Mouse (Mus musculus): ENCODE measurements around the gene Rbm44. TPM values are rescaled to one million over a fixed set of nuclear protein-coding genes. Genes with fewer than 3 reads are reported as not detected.

Rbm44 gene
- polyA plus RNA-seq, 1 experiment: 0.07 TPM

DNA sequence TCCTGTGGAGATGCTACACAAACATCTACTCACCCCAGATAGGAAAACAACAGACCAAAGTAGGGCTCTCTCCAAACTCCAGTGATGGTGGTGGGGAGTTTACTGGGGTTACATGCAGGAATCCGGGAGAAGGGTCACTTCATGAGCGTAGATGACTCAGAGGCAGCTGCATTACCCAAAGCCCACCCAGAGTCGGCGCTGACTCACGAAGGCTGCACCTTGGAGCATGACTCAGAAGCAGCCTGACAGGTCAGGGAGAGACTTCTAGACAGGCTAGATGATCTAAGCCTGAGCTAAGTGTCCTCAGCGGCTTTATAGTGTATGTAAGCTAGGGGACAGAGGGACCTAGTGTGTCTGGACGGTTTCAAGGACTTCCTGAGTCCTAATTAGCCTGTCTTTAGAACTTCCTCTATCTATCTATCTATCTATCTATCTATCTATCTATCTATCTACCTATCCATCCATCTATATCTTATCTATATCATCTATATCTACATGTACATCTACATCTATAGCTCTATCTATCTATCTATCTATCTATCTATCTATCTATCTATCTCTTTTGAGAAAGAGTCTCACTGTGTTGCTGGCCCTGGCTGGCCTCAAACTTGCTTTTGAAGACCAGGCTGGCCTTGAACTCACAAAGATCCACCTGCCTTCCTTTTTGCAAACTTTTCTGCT lies 74.9 kb downstream of the Rbm44 start:
- TF ChIP-seq FLI1 (IDR thresholded peaks at IDR 0.05; ENCODE audit: low read length) (no peak), GATA1 (IDR thresholded peaks at IDR 0.05; ENCODE audit: borderline replicate concordance, low read length) (no peak)
- H3K4me1 ChIP-seq: peaks cover 65% of the 10 kb centered on the region
- no peaks in the 10 kb centered on the region for H3K9me3 ChIP-seq
- H3K36me3 ChIP-seq (replicated peaks; ENCODE audit: low read length): peaks cover 12% of the 10 kb centered on the region
- no peak overlapping the region for H3K4me3 ChIP-seq (replicated peaks)
- H3K27me3 ChIP-seq (replicated peaks): peaks cover 24% of the 10 kb centered on the region

GRCm38 (mm10) chr1:91220322-91220672 lies 75.4 kb downstream of the Rbm44 start:
- Histone ChIP-seq H3K4me3 (replicated peaks) (no peak overlapping the region), H3K27me3 (replicated peaks) (peaks cover 25% of the 10 kb centered on the region), H3K4me1 (peaks cover 59% of the 10 kb centered on the region), H3K36me3 (replicated peaks; ENCODE audit: low read length) (peaks cover 12% of the 10 kb centered on the region), H3K9me3 (no peaks in the 10 kb centered on the region)
- TF ChIP-seq FLI1 (IDR thresholded peaks at IDR 0.05; ENCODE audit: low read length): no peak
- TF ChIP-seq GATA1 (IDR thresholded peaks at IDR 0.05; ENCODE audit: borderline replicate concordance, low read length): no peak

Other genes with a start within 250 kb of the Rbm44 start
- not detected in 2 replicates for gene Mlph, start 230.0 kb upstream of the Rbm44 start, polyA plus RNA-seq (2012; ENCODE audit: insufficient read depth, low replicate concordance)
- gene Prlh, start 192.0 kb upstream of the Rbm44 start, polyA plus RNA-seq (2012; ENCODE audit: insufficient read depth, low replicate concordance): not detected in 2 replicates
- gene Rab17, start 175.4 kb upstream of the Rbm44 start, polyA plus RNA-seq (2012; ENCODE audit: insufficient read depth, low replicate concordance): 3.4 TPM in 1 of 2 replicates, not detected in the other
- gene Lrrfip1, start 146.4 kb upstream of the Rbm44 start, polyA plus RNA-seq (2012; ENCODE audit: insufficient read depth, low replicate concordance): 1.9 and 12.2 TPM in 2 replicates
- gene Ramp1, start 34.7 kb downstream of the Rbm44 start, polyA plus RNA-seq (2012; ENCODE audit: insufficient read depth, low replicate concordance): 2.9 and 16.0 TPM in 2 replicates
- 4.9 and 13.4 TPM in 2 replicates for gene Ube2f, start 105.2 kb downstream of the Rbm44 start, polyA plus RNA-seq (2012; ENCODE audit: insufficient read depth, low replicate concordance)
- gene Scly, start 153.2 kb downstream of the Rbm44 start, polyA plus RNA-seq (2012; ENCODE audit: insufficient read depth, low replicate concordance): 13.6 and 18.3 TPM in 2 replicates
- gene Espnl, start 177.0 kb downstream of the Rbm44 start, polyA plus RNA-seq (2012; ENCODE audit: insufficient read depth, low replicate concordance): 0.23 and 0.50 TPM in 2 replicates
- not detected in 2 replicates for gene Klhl30, start 205.9 kb downstream of the Rbm44 start, polyA plus RNA-seq (2012; ENCODE audit: insufficient read depth, low replicate concordance)
- gene Erfe, start 221.3 kb downstream of the Rbm44 start, polyA plus RNA-seq (2012; ENCODE audit: insufficient read depth, low replicate concordance): 0.04 TPM in 1 of 2 replicates, not detected in the other

All from megakaryocyte, embryonic 14.5 days (primary cell).